Mouse (Mus musculus) hindbrain, embryonic 13.5 days (tissue): ENCODE results near the gene Mdc1. TPM values are rescaled to one million over a fixed set of nuclear protein-coding genes. Genes with fewer than 3 reads are reported as not detected.

Experiments
- ATAC-seq: fragments of 200-750 bp; cut with Nextera tagmentation; 2 replicates; pipeline ENCODE4 v1.8.0; 2017; ENCODE audit warnings: moderate TSS enrichment; ENCODE audit not compliant: low FRiP score
- H3K27ac ChIP-seq: fragments of 300-500 bp; sonication (generic); 2 replicates; pipeline ENCODE4 v1.5.1; 2015; ENCODE audit warnings: inconsistent platforms, mild to moderate bottlenecking, moderate library complexity
- H3K27me3 ChIP-seq: fragments of 300-500 bp; sonication (generic); 2 replicates; pipeline ENCODE4 v1.6.1; 2015; ENCODE audit warnings: mild to moderate bottlenecking, inconsistent platforms
- H3K36me3 ChIP-seq: fragments of 300-500 bp; sonication (generic); 2 replicates; pipeline ENCODE4 v1.6.1; 2015; ENCODE audit warnings: mild to moderate bottlenecking, inconsistent platforms
- H3K4me1 ChIP-seq: fragments of 300-500 bp; sonication (generic); replicated peaks from 2 replicates; pipeline ENCODE4 v1.6.1; 2015; ENCODE audit warnings: inconsistent platforms
- H3K4me2 ChIP-seq: fragments of 300-500 bp; sonication (generic); 2 replicates; pipeline ENCODE4 v1.6.1; 2015; ENCODE audit warnings: inconsistent platforms, mild to moderate bottlenecking, moderate library complexity
- H3K4me3 ChIP-seq: fragments of 300-500 bp; sonication (generic); 2 replicates; pipeline ENCODE4 v1.5.1; 2015; ENCODE audit warnings: mild to moderate bottlenecking, inconsistent platforms
- H3K9ac ChIP-seq: fragments of 300-500 bp; sonication (generic); 2 replicates; pipeline ENCODE4 v1.6.1; 2015; ENCODE audit warnings: mild to moderate bottlenecking, inconsistent platforms
- H3K9me3 ChIP-seq: fragments of 300-500 bp; sonication (generic); 2 replicates; pipeline ENCODE4 v1.6.1; 2016; ENCODE audit warnings: inconsistent platforms
- WGBS: fragments of 180-500 bp; shearing (Covaris S2); methylation state at CpG from one replicate; pipeline ENCODE4 v1.1.7; 2015; 5-methylcytosine and 5-hydroxymethylcytosine counted together
- polyA plus RNA-seq: library from polyadenylated mRNA; unstranded; fragments of >200 nt; fragmentation: Nextera tagmentation; extraction: Ambion mirVana; gene quantifications from 2 replicates; pipeline ENCODE4 v1.2.1, GENCODE M21; 2015

Mdc1 gene
- polyA plus RNA-seq, 1 experiment from 2014 or later = 11.3 TPM

DNA sequence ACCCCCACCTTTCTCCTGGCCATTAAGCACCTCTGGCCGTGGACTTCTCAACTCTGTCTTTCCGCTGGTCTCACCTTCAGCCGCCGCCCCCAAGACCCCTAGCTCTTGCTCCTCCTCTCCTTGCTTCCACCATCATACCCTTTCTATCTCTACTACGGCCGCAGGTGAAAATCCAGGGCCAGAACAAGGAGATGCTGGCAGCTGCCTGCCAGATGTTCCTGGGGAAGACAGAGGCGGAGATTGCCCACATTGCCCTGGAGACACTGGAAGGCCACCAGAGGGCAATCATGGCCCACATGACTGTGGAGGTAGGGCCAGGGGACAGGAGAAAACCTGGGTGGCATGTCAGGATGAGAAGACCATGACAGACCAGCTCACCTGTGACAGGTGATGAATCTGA is 16.9 kb upstream of the Mdc1 start:
- Histone ChIP-seq H3K27ac (no peak overlapping the region), H3K9ac (peak overlapping the region; percentile 79; the same call in 1 of the 2 replicates), H3K27me3 (peaks cover 26% of the 10 kb centered on the region), H3K36me3 (peaks cover 34% of the 10 kb centered on the region), H3K9me3 (no peaks in the 10 kb centered on the region), H3K4me3 (peak overlapping the region; percentile 66), H3K4me2 (peak overlapping the region; percentile 85), H3K4me1 (peaks cover 38% of the 10 kb centered on the region)
- ATAC-seq = no peak
- WGBS = 59% methylated on average over 7 of the region's 7 CpGs

DNA sequence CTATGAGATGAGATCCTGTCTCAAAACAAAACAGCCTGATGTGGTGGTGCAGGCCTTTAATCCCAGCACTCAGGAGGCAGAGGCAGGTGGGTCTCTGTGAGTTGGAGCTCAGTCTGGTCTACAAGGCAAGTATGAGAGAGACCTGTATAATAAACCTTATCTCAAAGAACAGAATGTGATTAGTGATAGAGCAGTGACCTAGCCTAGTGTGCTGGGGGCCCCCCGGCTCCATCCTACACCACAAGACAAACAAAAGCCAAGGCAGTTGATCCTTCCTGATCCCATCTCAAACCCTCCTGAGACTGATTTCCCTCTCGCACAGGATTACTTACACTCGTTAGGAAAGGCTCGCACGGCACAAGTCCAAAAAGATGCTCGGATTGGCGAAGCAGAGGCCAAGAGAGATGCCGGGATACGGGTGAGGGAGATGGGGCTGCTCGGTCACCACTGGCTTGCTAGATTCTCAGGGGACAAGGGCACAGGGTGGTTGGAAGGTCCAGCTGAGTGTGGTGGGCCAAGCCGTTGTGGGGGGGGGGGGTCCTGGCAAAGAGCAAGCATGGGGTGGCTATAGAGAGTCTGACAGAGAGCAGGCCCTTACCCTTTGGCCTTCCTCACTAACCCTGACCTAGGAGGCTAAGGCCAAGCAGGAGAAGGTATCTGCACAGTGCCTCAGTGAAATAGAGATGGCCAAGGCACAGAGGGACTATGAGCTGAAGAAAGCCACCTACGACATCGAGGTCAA is 16.0 kb upstream of the Mdc1 start:
- Histone ChIP-seq H3K27ac (no peak overlapping the region), H3K36me3 (peaks cover 34% of the 10 kb centered on the region), H3K4me3 (no peak overlapping the region), H3K9ac (no peak overlapping the region), H3K27me3 (peaks cover 17% of the 10 kb centered on the region), H3K4me2 (no peak overlapping the region), H3K9me3 (no peaks in the 10 kb centered on the region), H3K4me1 (peaks cover 47% of the 10 kb centered on the region)
- ATAC-seq = no peak
- WGBS = 95% methylated on average over 13 of the region's 13 CpGs

DNA sequence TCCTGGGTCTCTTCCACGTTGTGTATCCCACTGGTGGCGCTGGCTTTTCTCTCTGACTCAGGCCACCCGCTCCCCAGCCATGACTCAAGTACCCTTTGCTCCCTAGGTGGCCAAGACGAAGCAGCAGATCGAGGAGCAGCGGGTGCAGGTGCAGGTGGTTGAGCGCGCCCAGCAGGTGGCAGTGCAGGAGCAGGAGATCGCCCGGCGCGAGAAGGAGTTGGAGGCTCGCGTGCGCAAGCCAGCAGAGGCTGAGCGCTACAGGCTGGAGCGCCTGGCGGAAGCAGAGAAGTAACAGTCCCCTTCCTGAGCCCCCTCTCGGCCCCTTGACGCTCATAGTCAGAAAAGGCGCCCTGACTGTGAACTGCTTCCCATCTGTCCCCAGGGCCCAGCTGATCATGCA is 11.6 kb upstream of the Mdc1 start:
- H3K27me3 ChIP-seq = no peaks in the 10 kb centered on the region
- peak; percentile 30 for ATAC-seq
- peak overlapping the region; percentile 46 for H3K9ac ChIP-seq
- no peak overlapping the region for H3K27ac ChIP-seq
- H3K4me1 ChIP-seq = peaks cover 38% of the 10 kb centered on the region
- H3K4me3 ChIP-seq = no peak overlapping the region; the same call in 1 of the 2 replicates
- peaks cover 76% of the 10 kb centered on the region for H3K36me3 ChIP-seq
- H3K9me3 ChIP-seq = no peaks in the 10 kb centered on the region
- 2% methylated on average over 21 of the region's 21 CpGs for WGBS
- peak overlapping the region; percentile 30 for H3K4me2 ChIP-seq

DNA sequence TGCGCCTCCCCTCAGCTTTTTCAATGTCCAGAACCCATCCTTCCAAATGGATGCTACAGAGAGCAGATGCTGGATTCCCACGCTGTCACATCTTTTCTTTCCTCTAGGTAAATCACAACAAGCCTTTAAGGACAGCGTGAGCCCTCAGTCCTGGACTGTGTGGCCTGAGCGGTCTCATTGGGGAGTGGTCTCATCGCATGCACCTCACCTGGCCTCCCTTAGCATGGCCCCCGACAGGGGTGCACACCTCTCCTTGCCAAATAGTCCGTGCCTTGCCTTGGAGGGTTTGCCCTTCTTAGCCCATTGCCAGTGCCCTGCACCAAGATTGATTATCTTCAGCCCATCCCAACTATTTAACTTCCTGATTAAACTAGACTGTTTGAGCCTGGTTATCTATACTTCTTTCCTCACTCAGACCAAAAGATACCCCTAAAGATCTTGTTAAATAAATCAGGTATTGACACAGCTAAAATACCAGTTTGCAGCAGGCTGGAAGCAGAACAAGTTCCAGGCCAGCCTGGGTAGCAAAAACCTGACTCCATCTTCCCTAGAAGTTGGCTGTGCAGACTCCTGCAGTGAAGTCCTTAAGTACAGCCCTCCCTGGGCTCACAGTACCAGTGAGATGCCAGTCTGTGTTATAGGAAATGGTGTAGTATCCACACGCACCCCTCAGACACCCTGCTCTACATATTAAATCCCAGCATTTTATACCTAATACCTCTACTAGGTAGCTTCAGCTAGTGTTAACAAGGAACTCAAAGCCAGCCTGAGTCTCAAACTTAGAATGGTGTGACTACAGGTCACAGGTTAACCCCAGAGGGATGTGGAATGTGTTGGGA is 8.7 kb upstream of the Mdc1 start:
- H3K4me3 ChIP-seq = no peak overlapping the region
- H3K9me3 ChIP-seq = no peaks in the 10 kb centered on the region
- H3K27ac ChIP-seq = peak overlapping the region; percentile 32
- 65% methylated on average over 8 of the region's 8 CpGs for WGBS
- no peaks in the 10 kb centered on the region for H3K27me3 ChIP-seq
- H3K36me3 ChIP-seq = peaks cover 68% of the 10 kb centered on the region
- H3K4me2 ChIP-seq = peak overlapping the region; percentile 4; the same call in 1 of the 2 replicates
- H3K9ac ChIP-seq = peak overlapping the region; percentile 39; the same call in 1 of the 2 replicates
- ATAC-seq = no peak
- peaks cover 52% of the 10 kb centered on the region for H3K4me1 ChIP-seq

- no peaks in the 10 kb centered on the region for H3K9me3 ChIP-seq
- H3K4me2 ChIP-seq = peak overlapping the region; percentile 92
- 0 out of 2 replicates have a peak overlapping the region, but pooled peaks have one; percentile 96 for H3K4me3 ChIP-seq
- no peak for ATAC-seq
- 0 out of 2 replicates have a peak overlapping the region, but pooled peaks have one; percentile 30 for H3K27ac ChIP-seq
- 26% methylated on average over 5 of the region's 5 CpGs for WGBS
- no peaks in the 10 kb centered on the region for H3K27me3 ChIP-seq
- H3K36me3 ChIP-seq = peaks cover 62% of the 10 kb centered on the region
- peaks cover 52% of the 10 kb centered on the region for H3K4me1 ChIP-seq
- H3K9ac ChIP-seq = peak overlapping the region; percentile 39
Measured at GRCm38 (mm10) chr17:35833239-35833751, 8.0 kb upstream of the Mdc1 start.

DNA sequence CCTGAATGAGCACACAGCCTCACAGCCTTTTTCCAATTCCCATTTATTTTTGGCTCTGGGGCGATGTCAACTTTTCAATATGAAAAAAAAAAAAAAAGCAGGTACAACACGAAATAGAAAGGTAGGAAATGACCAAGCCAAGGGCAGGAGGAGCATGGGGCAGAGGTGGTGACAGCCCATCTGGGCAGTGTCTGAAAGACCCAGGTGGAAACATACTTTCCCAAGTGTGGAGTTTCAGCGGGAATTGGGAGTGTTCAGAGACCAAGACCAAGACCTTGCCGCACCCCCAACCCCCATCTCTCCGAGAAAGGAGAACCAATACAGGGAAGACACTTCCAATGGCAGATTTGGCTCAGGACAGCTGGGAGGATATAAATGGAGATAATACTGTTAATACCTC is 7.4 kb upstream of the Mdc1 start:
- Histone ChIP-seq H3K4me3 (peak overlapping the region; percentile 96), H3K27me3 (no peaks in the 10 kb centered on the region), H3K9me3 (no peaks in the 10 kb centered on the region), H3K36me3 (peaks cover 62% of the 10 kb centered on the region), H3K9ac (peak overlapping the region; percentile 53), H3K4me1 (peaks cover 56% of the 10 kb centered on the region), H3K4me2 (peak overlapping the region; percentile 92), H3K27ac (no peak overlapping the region)
- 63% methylated on average over 5 of the region's 5 CpGs for WGBS
- ATAC-seq = no peak

GRCm38 (mm10) chr17:35834696-35835422 is 6.5 kb upstream of the Mdc1 start:
- ATAC-seq = no peak
- peaks cover 61% of the 10 kb centered on the region for H3K4me1 ChIP-seq
- H3K27me3 ChIP-seq = no peaks in the 10 kb centered on the region
- H3K27ac ChIP-seq = peak overlapping the region; percentile 30; the same call in 1 of the 2 replicates
- peak overlapping the region; percentile 96 for H3K4me3 ChIP-seq
- peaks cover 62% of the 10 kb centered on the region for H3K36me3 ChIP-seq
- H3K9me3 ChIP-seq = no peaks in the 10 kb centered on the region
- H3K4me2 ChIP-seq = peak overlapping the region; percentile 92
- whole genome bisulfite sequencing = 79% methylated on average over 26 of the region's 26 CpGs
- H3K9ac ChIP-seq = peak overlapping the region; percentile 100

- Histone ChIP-seq H3K27ac (peak overlapping the region; percentile 99; the same call in 1 of the 2 replicates), H3K27me3 (no peaks in the 10 kb centered on the region), H3K4me1 (peaks cover 58% of the 10 kb centered on the region), H3K4me2 (peak overlapping the region; percentile 92), H3K9ac (peak overlapping the region; percentile 100), H3K9me3 (no peaks in the 10 kb centered on the region), H3K36me3 (peaks cover 60% of the 10 kb centered on the region), H3K4me3 (peak overlapping the region; percentile 96)
- WGBS = 81% methylated on average over 26 of the region's 26 CpGs
- no peak for ATAC-seq
Measured at GRCm38 (mm10) chr17:35835424-35836140, 5.7 kb upstream of the Mdc1 start.

DNA sequence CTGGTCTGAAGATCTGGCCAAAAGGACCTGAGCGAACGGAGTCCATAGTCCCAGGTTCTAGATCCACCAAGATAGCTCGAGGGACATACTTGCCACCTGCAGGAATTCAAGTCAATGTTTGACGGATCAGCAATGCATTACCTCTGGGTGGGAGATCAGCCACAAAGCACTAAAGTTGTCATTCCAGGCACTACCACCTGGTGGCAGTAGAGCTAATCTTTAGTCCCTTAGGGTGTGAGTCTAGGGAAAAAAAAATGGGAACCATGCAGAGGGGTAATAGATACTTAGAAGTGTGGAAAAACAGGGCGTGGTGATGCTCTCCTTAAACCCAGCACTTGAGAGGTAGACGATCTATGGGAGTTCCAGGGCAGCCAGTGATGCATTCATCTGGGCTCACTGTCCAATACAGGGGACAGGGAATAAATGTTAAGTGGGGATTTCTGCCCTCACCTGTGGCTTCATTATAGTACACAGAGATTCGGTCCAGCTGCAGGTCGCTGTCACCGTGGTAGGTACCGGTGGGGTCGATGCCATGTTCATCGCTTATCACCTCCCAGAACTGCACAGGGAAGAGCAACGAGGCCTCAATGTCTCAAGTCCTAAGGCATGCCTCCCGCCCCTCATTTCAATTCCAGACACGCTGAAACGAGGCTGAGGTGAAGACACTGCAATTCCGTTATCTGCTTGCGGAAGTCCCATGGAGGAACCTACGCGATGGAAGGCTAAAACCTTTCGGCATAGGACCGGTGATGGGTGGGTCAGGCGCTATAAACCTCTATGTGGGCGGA is 4.9 kb upstream of the Mdc1 start:
- Histone ChIP-seq H3K9me3 (no peaks in the 10 kb centered on the region), H3K27me3 (no peaks in the 10 kb centered on the region), H3K27ac (peak overlapping the region; percentile 99), H3K36me3 (peaks cover 52% of the 10 kb centered on the region), H3K9ac (peak overlapping the region; percentile 100), H3K4me3 (peak overlapping the region; percentile 96), H3K4me2 (peak overlapping the region; percentile 92), H3K4me1 (peaks cover 56% of the 10 kb centered on the region)
- 0 out of 2 replicates have a peak, but pooled peaks have one; percentile 0 for ATAC-seq
- WGBS = 7% methylated on average over 24 of the region's 24 CpGs

DNA sequence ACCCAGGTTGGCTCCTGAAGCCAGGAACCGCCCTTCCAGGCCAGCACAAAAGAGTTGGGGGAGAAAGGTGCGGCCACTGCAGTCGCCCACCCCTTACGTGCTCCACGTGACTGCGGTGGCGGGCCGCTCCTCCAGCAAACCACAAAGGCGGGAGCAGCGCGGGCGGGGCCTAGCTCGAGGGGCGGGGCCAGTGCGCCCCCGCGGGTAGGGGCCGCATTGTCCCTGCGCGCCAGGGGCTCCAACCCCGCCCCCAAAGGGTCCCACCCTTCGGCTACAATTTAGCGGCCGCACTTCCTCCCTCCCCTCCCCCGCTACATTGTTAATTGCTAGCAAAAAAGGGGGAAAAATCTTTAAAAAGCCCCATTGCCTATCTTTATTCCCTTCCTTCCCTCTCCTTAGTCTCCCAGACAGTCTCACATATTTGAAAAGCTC is 4.3 kb upstream of the Mdc1 start:
- peak overlapping the region; percentile 100 for H3K9ac ChIP-seq
- peaks cover 47% of the 10 kb centered on the region for H3K36me3 ChIP-seq
- peak; percentile 25 for ATAC-seq
- 1% methylated on average over 21 of the region's 25 CpGs for WGBS
- H3K27me3 ChIP-seq = no peaks in the 10 kb centered on the region
- no peaks in the 10 kb centered on the region for H3K9me3 ChIP-seq
- peak overlapping the region; percentile 96 for H3K4me3 ChIP-seq
- peaks cover 60% of the 10 kb centered on the region for H3K4me1 ChIP-seq
- peak overlapping the region; percentile 92 for H3K4me2 ChIP-seq
- H3K27ac ChIP-seq = peak overlapping the region; percentile 99
